Mouse (Mus musculus) intestine, embryonic 16.5 days (tissue): ENCODE results near the gene Rarb. TPM values are rescaled to one million over a fixed set of nuclear protein-coding genes. Genes with fewer than 3 reads are reported as not detected.
A peak's percentile ranks its signal among the peaks of the same experiment; 100 is the strongest.

Experiments
- ATAC-seq: fragments of 200-750 bp; cut with Nextera tagmentation; 2 replicates; pipeline ENCODE4 v1.8.0; 2017; ENCODE audit warnings: moderate TSS enrichment, moderate library complexity
- H3K27ac ChIP-seq: fragments of 300-500 bp; sonication (generic); 2 replicates; pipeline ENCODE4 v1.5.1; 2014; ENCODE audit warnings: mild to moderate bottlenecking, low read length
- H3K27me3 ChIP-seq: fragments of 300-500 bp; sonication (generic); replicated peaks from 2 replicates; pipeline ENCODE4 v1.6.1; 2014; ENCODE audit warnings: low read length, control low read depth, mixed read lengths; ENCODE audit not compliant: control insufficient read depth, insufficient read depth
- H3K36me3 ChIP-seq: fragments of 300-500 bp; sonication (generic); 2 replicates; pipeline ENCODE4 v1.6.1; 2014; ENCODE audit warnings: low read length, control low read depth; ENCODE audit not compliant: control insufficient read depth, insufficient read depth
- H3K4me1 ChIP-seq: fragments of 300-500 bp; sonication (generic); 2 replicates; pipeline ENCODE4 v1.6.1; 2014; ENCODE audit warnings: low read length, control low read depth, mixed read lengths; ENCODE audit not compliant: control insufficient read depth, insufficient read depth
- H3K4me2 ChIP-seq: fragments of 300-500 bp; sonication (generic); 2 replicates; pipeline ENCODE4 v1.6.1; 2014; ENCODE audit warnings: low read depth, low read length, control low read depth
- H3K4me3 ChIP-seq: fragments of 300-500 bp; sonication (generic); 2 replicates; pipeline ENCODE4 v1.5.1; 2014; ENCODE audit warnings: mild to moderate bottlenecking, low read length
- H3K9ac ChIP-seq: fragments of 300-500 bp; sonication (generic); 2 replicates; pipeline ENCODE4 v1.6.1; 2014; ENCODE audit warnings: low read depth, low read length
- H3K9me3 ChIP-seq: fragments of 300-500 bp; sonication (generic); 2 replicates; pipeline ENCODE4 v1.6.1; 2016; ENCODE audit warnings: low read length, control low read depth; ENCODE audit not compliant: control insufficient read depth
- WGBS: fragments of 180-500 bp; shearing (Covaris S2); extraction: QIAGEN DNeasy Blood & Tissue Kit; methylation state at CpG from one replicate; pipeline ENCODE4 v1.1.7; 2014; 5-methylcytosine and 5-hydroxymethylcytosine counted together
- polyA plus RNA-seq: library from polyadenylated mRNA; unstranded; fragments of >200 nt; fragmentation: Nextera tagmentation; extraction: Ambion mirVana; gene quantifications from 2 replicates; pipeline ENCODE4 v1.2.1, GENCODE M21; 2015

Rarb gene
- polyA plus RNA-seq, 1 experiment from 2014 or later, result 6.2 TPM

- no peak for ATAC-seq
- H3K9me3 ChIP-seq, result no peaks in the 10 kb centered on the region
- H3K27ac ChIP-seq, result no peak overlapping the region
- H3K36me3 ChIP-seq, result no peaks in the 10 kb centered on the region
- H3K4me1 ChIP-seq, result peaks cover 15% of the 10 kb centered on the region
- no peak overlapping the region for H3K4me2 ChIP-seq
- 90% methylated on average over 1 of the region's 1 CpGs for WGBS
- no peak overlapping the region for H3K9ac ChIP-seq
- no peaks in the 10 kb centered on the region for H3K27me3 ChIP-seq
- H3K4me3 ChIP-seq, result no peak overlapping the region
Observed at GRCm38 (mm10) chr14:16738538-16738937, 80.4 kb downstream of the Rarb start.

DNA sequence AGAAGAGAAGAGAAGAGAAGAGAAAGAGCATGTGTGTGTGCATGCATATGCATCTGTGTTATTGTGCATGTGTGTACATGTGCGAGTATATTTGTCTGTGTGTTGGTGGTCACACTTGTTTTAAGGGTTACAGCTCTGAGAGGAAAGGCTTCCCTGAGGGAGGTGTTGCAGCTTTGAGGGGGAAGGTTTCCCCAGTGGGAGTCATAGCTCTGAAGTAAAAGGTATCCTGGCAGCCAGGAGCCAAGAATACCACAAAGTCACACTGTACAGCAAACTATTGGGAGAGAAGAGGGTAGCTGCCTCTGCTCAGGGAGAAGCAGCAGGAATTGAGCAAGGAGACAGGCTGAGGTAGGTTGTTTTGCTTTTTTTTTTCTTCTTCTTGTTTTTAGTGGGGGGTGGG lies 81.2 kb downstream of the Rarb start:
- WGBS, result 78% methylated on average over 1 of the region's 1 CpGs
- peaks cover 21% of the 10 kb centered on the region for H3K4me1 ChIP-seq
- no peaks in the 10 kb centered on the region for H3K9me3 ChIP-seq
- H3K4me3 ChIP-seq, result no peak overlapping the region
- no peaks in the 10 kb centered on the region for H3K27me3 ChIP-seq
- no peak overlapping the region for H3K4me2 ChIP-seq
- H3K27ac ChIP-seq, result no peak overlapping the region
- ATAC-seq, result no peak
- no peak overlapping the region for H3K9ac ChIP-seq
- no peaks in the 10 kb centered on the region for H3K36me3 ChIP-seq

DNA sequence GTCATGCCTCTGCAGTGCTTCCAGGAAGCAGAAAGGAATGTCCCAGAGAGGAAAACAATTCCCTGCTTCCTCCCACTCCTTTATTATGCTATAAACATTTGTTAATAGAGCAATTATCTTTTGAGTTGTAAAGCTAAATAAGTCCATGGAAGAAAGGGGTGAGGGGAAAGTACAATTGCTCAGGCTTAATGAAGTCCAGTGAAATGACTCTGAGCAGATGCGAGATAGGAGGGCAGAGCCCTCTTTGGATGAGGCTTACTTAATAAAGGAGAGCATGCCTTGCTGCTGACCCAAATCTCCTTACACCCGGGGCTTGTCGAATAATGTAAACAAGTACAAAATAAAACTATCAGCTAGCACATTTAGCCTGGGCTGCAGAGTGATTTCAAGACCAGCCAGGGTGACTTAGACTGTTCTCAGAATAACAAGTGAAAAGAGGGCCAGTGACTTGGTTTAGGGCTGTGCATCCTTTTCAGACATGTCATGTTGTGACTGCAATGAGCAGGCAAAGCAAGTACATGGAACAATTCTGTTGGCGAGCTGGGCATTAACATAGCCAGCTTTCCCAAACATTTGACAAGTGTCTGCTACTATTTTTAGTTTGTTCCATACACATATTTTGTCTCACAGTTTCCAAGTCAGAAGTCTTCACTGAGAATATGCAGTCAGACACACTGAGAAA lies 83.5 kb downstream of the Rarb start:
- Histone ChIP-seq H3K4me1 (peaks cover 21% of the 10 kb centered on the region), H3K9me3 (no peaks in the 10 kb centered on the region), H3K4me2 (no peak overlapping the region), H3K27me3 (no peaks in the 10 kb centered on the region), H3K9ac (no peak overlapping the region), H3K36me3 (no peaks in the 10 kb centered on the region), H3K4me3 (no peak overlapping the region), H3K27ac (no peak overlapping the region)
- WGBS, result 24% methylated on average over 4 of the region's 4 CpGs
- ATAC-seq, result peak; percentile 35; the same call in 1 of the 2 replicates

GRCm38 (mm10) chr14:16733595-16734298 lies 85.2 kb downstream of the Rarb start:
- Histone ChIP-seq H3K4me1 (peaks cover 21% of the 10 kb centered on the region), H3K4me3 (no peak overlapping the region), H3K36me3 (no peaks in the 10 kb centered on the region), H3K9ac (no peak overlapping the region), H3K27ac (no peak overlapping the region), H3K27me3 (no peaks in the 10 kb centered on the region), H3K9me3 (no peaks in the 10 kb centered on the region), H3K4me2 (no peak overlapping the region)
- whole genome bisulfite sequencing, result 13% methylated on average over 9 of the region's 9 CpGs
- no peak for ATAC-seq

DNA sequence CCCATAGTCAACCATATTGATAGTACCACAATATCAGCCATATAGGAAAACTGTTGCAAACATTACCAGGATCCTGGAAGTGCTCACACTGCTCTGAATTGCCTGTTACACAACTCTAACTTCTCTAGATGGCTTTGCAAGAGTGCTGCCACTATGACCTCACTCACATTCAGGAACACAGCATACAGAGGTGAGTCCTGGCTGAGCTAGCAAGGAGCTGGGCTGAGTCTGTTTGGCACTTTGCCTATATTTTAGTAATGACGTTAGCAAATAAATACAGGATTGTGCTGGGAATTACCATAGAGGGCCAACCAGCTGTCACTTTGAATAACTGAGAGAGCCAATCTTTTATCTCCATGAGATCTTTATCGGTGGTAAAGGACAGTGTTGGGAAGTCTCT lies 86.9 kb downstream of the Rarb start:
- ATAC-seq, result no peak
- WGBS, result 33% methylated on average over 2 of the region's 2 CpGs

GRCm38 (mm10) chr14:16728175-16728838 lies 90.6 kb downstream of the Rarb start:
- peaks cover 8% of the 10 kb centered on the region for H3K4me1 ChIP-seq
- H3K36me3 ChIP-seq, result no peaks in the 10 kb centered on the region
- H3K4me2 ChIP-seq, result no peak overlapping the region
- ATAC-seq, result peak; percentile 93
- WGBS, result 82% methylated on average over 2 of the region's 2 CpGs
- H3K9ac ChIP-seq, result no peak overlapping the region
- H3K27me3 ChIP-seq, result no peaks in the 10 kb centered on the region
- no peaks in the 10 kb centered on the region for H3K9me3 ChIP-seq
- no peak overlapping the region for H3K4me3 ChIP-seq
- H3K27ac ChIP-seq, result no peak overlapping the region

More for the DNA sequence above, 86.9 kb downstream of the Rarb start:
- no peak overlapping the region for H3K9ac ChIP-seq
- no peak overlapping the region for H3K27ac ChIP-seq
- no peak overlapping the region for H3K4me3 ChIP-seq
- peaks cover 25% of the 10 kb centered on the region for H3K4me1 ChIP-seq
- no peak overlapping the region for H3K4me2 ChIP-seq
- H3K36me3 ChIP-seq, result no peaks in the 10 kb centered on the region
- H3K27me3 ChIP-seq, result no peaks in the 10 kb centered on the region
- no peaks in the 10 kb centered on the region for H3K9me3 ChIP-seq

DNA sequence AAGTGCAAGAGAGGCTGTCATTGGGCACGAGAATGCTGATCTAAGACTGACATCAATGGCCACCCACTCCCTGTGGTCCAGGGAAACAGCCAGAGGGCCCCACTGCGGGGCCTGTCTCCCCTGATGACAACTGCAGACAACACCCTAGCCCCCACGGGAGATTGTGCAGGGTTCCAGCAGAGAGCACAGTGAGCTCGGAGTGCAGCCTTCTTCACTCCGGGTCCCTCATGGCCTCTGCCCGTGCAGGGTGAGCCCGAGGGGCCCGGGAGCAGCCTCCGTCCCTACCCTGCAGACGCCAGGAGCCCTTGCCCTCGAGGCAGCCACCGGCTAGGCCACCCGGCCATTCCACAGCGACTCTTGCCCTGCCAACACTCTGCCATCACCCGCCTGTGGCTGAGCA lies 95.0 kb downstream of the Rarb start:
- WGBS, result 91% methylated on average over 15 of the region's 15 CpGs
- Histone ChIP-seq H3K4me1 (peaks cover 4% of the 10 kb centered on the region; the same call in 1 of the 2 replicates), H3K4me3 (no peak overlapping the region), H3K4me2 (no peak overlapping the region), H3K9me3 (no peaks in the 10 kb centered on the region), H3K36me3 (no peaks in the 10 kb centered on the region), H3K9ac (no peak overlapping the region), H3K27ac (no peak overlapping the region), H3K27me3 (no peaks in the 10 kb centered on the region)
- no peak for ATAC-seq

GRCm38 (mm10) chr14:16717821-16718220 lies 101.1 kb downstream of the Rarb start:
- Histone ChIP-seq H3K4me2 (no peak overlapping the region), H3K4me3 (no peak overlapping the region), H3K9ac (no peak overlapping the region), H3K4me1 (no peaks in the 10 kb centered on the region), H3K9me3 (no peaks in the 10 kb centered on the region), H3K27ac (no peak overlapping the region), H3K27me3 (no peaks in the 10 kb centered on the region), H3K36me3 (no peaks in the 10 kb centered on the region)
- WGBS, result 67% methylated on average over 3 of the region's 3 CpGs
- ATAC-seq, result no peak

DNA sequence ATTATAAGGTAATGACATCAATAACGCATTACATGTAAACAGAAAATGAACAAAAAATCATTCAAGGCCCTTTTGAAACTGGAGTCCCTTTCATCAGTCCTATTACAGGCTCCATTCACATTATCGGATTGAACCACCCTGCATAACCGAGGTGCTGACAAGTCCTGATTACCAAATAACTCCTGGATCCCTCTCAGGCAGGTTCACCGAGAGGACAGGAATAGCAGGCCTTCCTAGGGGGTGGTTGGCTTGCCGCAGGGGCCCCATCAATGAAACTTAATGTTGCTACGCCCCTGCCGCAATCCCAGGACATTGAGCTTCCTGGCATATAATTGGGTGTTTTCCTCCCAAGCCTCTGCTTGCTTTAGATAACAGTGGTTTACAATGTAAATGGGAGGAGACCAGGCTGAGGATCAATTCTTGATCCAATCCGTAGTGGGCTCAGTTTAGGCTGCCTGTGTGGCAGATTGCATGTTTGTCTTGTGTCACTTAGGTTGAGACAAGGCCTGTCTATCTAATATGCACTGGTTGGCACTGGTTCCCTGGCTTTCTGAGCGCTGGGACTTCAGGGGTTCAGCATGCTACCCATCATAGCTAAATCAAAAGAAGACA lies 104.5 kb downstream of the Rarb start:
- H3K9me3 ChIP-seq, result no peaks in the 10 kb centered on the region
- no peaks in the 10 kb centered on the region for H3K4me1 ChIP-seq
- WGBS, result 34% methylated on average over 9 of the region's 9 CpGs
- no peak overlapping the region for H3K4me3 ChIP-seq
- peak; percentile 77 for ATAC-seq
- H3K27me3 ChIP-seq, result no peaks in the 10 kb centered on the region
- no peak overlapping the region for H3K9ac ChIP-seq
- no peak overlapping the region for H3K4me2 ChIP-seq
- no peak overlapping the region for H3K27ac ChIP-seq
- H3K36me3 ChIP-seq, result no peaks in the 10 kb centered on the region
